Mouse (Mus musculus) embryonic facial prominence, embryonic 11.5 days (tissue): ENCODE results near the gene Hbq1a. TPM values are rescaled to one million over a fixed set of nuclear protein-coding genes. Genes with fewer than 3 reads are reported as not detected.
"Not testable (repeated sequence)": the region's sequence is repeated elsewhere in the genome, so short reads cannot be mapped to it uniquely, and the experiment has no call there.

ENCODE experiments used
- ATAC-seq: fragments of 200-750 bp; cut with Nextera tagmentation; replicated peaks from 2 replicates; pipeline ENCODE4 v1.8.0; 2017; ENCODE audit warnings: low read depth; ENCODE audit not compliant: insufficient number of reproducible peaks, low FRiP score, low TSS enrichment
- DNase-seq: peaks from one replicate; pipeline ENCODE4 v3.0.0-alpha.2; 2015; ENCODE audit warnings: low spot score
- H3K27ac ChIP-seq: fragments of 300-500 bp; sonication (generic); replicated peaks from 2 replicates; pipeline ENCODE4 v1.5.1; 2014; ENCODE audit warnings: mild to moderate bottlenecking, low read depth, low read length, control low read depth
- H3K27me3 ChIP-seq: fragments of 300-500 bp; sonication (generic); 2 replicates; pipeline ENCODE4 v1.6.1; 2014; ENCODE audit warnings: mild to moderate bottlenecking, low read length, moderate library complexity, mixed read lengths; ENCODE audit not compliant: control insufficient read depth, insufficient read depth
- H3K36me3 ChIP-seq: fragments of 300-500 bp; sonication (generic); replicated peaks from 2 replicates; pipeline ENCODE4 v1.6.1; 2014; ENCODE audit warnings: low read depth, mild to moderate bottlenecking, low read length, moderate library complexity, mixed read lengths; ENCODE audit not compliant: control insufficient read depth, insufficient read depth
- H3K4me1 ChIP-seq: fragments of 300-500 bp; sonication (generic); 2 replicates; pipeline ENCODE4 v1.6.1; 2014; ENCODE audit warnings: low read length, mixed read lengths; ENCODE audit not compliant: control insufficient read depth, insufficient read depth
- H3K4me2 ChIP-seq: fragments of 300-500 bp; sonication (generic); 2 replicates; pipeline ENCODE4 v1.6.1; 2014; ENCODE audit warnings: low read depth, mild to moderate bottlenecking, control low read depth, low read length, moderate library complexity
- H3K4me3 ChIP-seq: fragments of 300-500 bp; sonication (generic); 2 replicates; pipeline ENCODE4 v1.5.1; 2014; ENCODE audit warnings: low read depth, low read length, control low read depth
- H3K9ac ChIP-seq: fragments of 300-500 bp; sonication (generic); replicated peaks from 2 replicates; pipeline ENCODE4 v1.6.1; 2014; ENCODE audit warnings: mild to moderate bottlenecking, control low read depth, low read length
- H3K9me3 ChIP-seq: fragments of 300-500 bp; sonication (generic); replicated peaks from 2 replicates; pipeline ENCODE4 v1.6.1; 2016; ENCODE audit warnings: mild to moderate bottlenecking, low read length, inconsistent platforms, mixed read lengths; ENCODE audit not compliant: control insufficient read depth
- WGBS: fragments of 180-500 bp; shearing (Covaris S2); extraction: QIAGEN DNeasy Blood & Tissue Kit; methylation state at CpG from one replicate; pipeline ENCODE4 v1.1.7; 2014; 5-methylcytosine and 5-hydroxymethylcytosine counted together
- polyA plus RNA-seq: library from polyadenylated mRNA; unstranded; fragments of >200 nt; fragmentation: Nextera tagmentation; extraction: Ambion mirVana; gene quantifications from 2 replicates; pipeline ENCODE4 v1.2.1, GENCODE M21; 2014

Gene Hbq1a
- 0.50 TPM in 1 of 2 replicates, not detected in the other for polyA plus RNA-seq

DNA sequence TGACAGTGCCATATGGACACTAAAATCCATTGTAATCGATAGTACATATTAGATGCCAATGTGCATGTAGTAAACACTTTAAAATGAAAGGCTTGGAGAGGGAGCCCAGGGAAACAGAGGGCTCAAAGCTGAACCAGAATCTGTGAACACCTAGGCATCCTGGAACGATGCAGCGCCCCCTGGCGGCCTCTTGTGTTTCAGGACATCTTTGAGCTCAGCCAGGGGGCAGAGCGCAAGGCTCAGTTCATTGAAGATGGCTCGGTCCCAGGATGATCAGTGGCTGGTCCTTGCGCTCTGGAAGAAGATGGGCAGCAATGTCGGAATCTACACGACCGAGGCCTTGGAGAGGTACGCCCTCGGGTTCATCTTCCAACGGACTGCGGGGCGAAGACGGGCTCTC, at the start of gene Hbq1a:
Gene Hbq1a, plus strand, starts transcription at position 205 of the 400 bp plus-strand sequence.
- H3K4me3 ChIP-seq, H3K9me3 ChIP-seq, H3K4me1 ChIP-seq, ATAC-seq, H3K27ac ChIP-seq, H3K27me3 ChIP-seq, H3K9ac ChIP-seq, H3K36me3 ChIP-seq: not testable (repeated sequence)
- DNase-seq: peak; percentile 61
- WGBS: 6% methylated on average over 16 of the region's 16 CpGs
- H3K4me2 ChIP-seq: peak within 1 kb of the TSS; percentile 30

DNA sequence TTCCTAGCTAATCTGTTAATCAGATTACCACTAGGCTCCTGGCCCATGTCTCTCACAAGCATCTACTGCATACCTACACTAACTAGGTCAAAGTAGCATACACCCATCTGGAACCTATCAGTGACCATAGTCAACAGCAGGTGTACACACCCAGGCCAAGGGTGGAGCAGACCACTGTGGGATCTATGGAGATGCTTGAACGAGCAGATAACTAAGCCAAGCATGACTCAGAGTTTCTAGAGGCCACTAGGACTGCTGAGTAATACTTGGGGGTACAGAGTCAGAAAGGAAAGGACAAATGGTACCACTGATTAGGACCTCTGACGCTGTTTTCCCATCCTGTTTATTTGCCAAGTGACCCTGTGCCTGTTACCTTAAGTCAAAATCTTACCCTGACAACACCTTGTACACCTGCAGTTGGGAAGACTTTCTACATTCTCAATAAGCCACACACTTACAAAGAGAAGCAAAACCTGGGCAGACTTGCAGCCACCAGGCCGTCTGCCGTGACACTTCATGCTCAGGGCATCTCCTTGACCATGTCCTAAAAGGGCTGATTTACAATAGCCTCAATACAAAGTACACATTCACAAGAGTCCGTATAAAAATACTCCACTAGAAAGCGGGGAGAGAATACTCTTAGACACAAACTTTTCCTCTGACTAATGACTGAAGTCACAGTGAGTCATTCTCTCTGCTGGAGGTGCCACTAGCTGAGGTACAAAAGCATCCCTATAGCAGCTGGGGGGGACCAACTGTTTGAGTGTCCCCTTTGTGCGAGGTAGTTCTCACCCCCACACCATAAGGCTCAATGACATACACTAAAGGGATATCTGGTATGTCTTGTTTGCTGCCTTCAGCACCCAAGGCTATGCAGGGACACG, 48.7 kb upstream of the Hbq1a start:
- ATAC-seq (0 out of 2 replicates have a peak, but pooled peaks have one; percentile 52), DNase-seq (no peak)
- Histone ChIP-seq H3K9me3 (no peaks in the 10 kb centered on the region), H3K36me3 (no peaks in the 10 kb centered on the region; the same call in none of the 2 replicates), H3K4me1 (no peaks in the 10 kb centered on the region), H3K4me2 (no peak overlapping the region), H3K9ac (no peak overlapping the region), H3K4me3 (no peak overlapping the region), H3K27me3 (no peaks in the 10 kb centered on the region), H3K27ac (no peak overlapping the region)
- 87% methylated on average over 8 of the region's 8 CpGs for WGBS

DNA sequence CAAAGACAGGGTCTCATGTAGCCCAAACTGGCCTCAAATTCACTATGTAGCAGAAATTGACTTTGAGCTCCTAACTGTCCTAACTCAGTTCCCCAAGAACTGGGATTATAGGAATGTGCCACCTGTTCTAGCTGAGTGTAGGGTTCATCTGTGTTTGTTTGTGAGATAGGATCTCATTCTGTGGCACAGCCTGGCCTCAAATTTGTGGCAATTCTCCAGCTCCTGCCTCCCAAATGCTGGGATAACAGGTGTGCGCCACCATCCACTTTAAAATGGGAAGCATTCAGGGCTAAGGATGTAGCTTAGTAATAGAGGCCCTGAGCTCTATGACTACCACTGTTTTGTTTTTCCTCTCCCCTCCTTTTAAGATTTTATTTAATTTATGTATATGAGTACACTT, 46.7 kb upstream of the Hbq1a start:
- no peak for ATAC-seq
- Histone ChIP-seq H3K27me3 (no peaks in the 10 kb centered on the region), H3K9ac (no peak overlapping the region), H3K4me1 (no peaks in the 10 kb centered on the region), H3K4me2 (no peak overlapping the region), H3K4me3 (no peak overlapping the region), H3K36me3 (no peaks in the 10 kb centered on the region; the same call in none of the 2 replicates), H3K9me3 (no peaks in the 10 kb centered on the region), H3K27ac (no peak overlapping the region)
- WGBS: 90% methylated on average over 1 of the region's 1 CpGs
- no peak for DNase-seq

DNA sequence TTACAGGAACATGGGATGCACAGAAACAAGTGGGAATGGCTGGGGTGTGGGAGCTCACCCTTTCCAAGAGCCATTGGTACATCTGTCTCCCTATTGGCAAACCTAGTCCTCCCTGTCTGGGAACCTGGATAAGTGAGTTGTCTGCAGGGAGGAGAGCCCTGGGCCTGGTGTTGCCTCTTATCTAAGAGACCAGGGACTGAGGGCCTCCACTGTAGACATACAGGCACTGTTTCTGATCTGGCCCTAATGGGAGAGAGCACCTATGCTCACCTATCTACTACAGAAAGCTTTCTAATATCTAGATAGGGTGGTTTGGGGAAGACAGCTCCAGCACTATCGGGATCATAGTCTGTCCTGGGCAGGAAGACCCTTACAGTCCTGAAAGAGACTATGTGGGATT, 43.7 kb upstream of the Hbq1a start:
- 92% methylated on average over 1 of the region's 1 CpGs for WGBS
- H3K36me3 ChIP-seq: no peaks in the 10 kb centered on the region; the same call in none of the 2 replicates

DNA sequence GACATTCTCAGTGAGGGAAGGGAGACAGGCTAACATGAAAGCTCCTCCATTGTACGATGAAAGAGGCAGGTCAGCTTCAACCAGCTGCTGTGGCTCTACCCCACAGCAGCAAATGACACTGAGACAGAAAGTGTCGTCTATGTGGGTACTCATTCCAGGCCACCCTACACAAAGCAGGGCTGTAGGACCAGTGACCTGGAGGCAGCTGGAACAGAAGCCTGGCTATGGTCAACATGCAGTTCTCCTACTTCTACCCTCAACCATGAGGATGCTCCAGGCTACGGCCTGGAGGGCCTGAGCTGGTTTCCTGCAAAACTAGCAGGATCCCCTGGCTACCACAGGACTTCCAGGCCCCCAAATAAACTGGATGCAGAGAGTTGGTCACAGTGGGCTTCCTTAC, 43.3 kb upstream of the Hbq1a start:
- no peaks in the 10 kb centered on the region for H3K4me1 ChIP-seq
- no peak overlapping the region for H3K4me3 ChIP-seq
- H3K27ac ChIP-seq: no peak overlapping the region
- 94% methylated on average over 3 of the region's 3 CpGs for WGBS
- no peaks in the 10 kb centered on the region; the same call in none of the 2 replicates for H3K36me3 ChIP-seq
- H3K27me3 ChIP-seq: no peaks in the 10 kb centered on the region
- no peaks in the 10 kb centered on the region for H3K9me3 ChIP-seq
- ATAC-seq: no peak
- no peak overlapping the region for H3K9ac ChIP-seq
- DNase-seq: no peak
- no peak overlapping the region for H3K4me2 ChIP-seq

More for the DNA sequence above, 43.7 kb upstream of the Hbq1a start:
- DNase-seq (no peak), ATAC-seq (no peak)
- H3K4me2 ChIP-seq: no peak overlapping the region
- H3K27me3 ChIP-seq: no peaks in the 10 kb centered on the region
- no peaks in the 10 kb centered on the region for H3K4me1 ChIP-seq
- H3K9me3 ChIP-seq: no peaks in the 10 kb centered on the region
- H3K4me3 ChIP-seq: no peak overlapping the region
- no peak overlapping the region for H3K27ac ChIP-seq
- no peak overlapping the region for H3K9ac ChIP-seq

DNA sequence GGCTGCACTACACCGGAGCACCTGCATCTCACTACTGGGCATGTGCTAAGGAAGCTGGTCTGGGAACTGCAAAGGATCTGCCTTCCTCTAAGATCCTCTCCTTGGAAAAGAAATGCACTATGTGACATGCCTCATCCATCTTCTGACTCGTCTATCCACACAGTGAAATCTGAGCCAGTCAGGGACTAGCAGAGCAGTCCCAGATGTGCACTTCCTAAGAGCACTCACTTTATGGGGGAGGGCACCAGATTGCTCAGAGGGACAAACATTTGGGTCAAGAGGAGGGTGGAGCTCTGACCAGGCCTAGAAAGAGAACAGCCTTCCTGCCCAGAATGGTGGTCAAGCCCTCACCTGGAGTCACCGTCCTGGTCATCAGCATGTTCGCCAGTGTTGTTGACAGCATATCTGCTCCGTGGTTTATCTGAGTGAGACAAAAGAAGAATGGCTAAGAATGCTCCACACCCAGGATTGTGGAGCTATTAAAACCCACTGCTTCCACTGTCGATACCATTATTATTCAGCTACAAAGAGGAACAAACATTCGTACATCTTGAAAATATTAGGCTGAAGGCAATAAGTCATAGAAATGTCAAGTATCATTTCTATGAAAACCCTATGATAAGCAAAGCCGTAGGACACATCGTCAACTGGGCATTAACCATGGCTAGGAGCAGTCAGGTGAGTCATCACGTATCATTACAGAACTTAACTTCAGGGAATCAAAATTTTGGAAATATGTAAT, 37.0 kb upstream of the Hbq1a start:
- H3K27ac ChIP-seq: no peak overlapping the region
- no peak overlapping the region for H3K9ac ChIP-seq
- no peaks in the 10 kb centered on the region for H3K27me3 ChIP-seq
- WGBS: 74% methylated on average over 10 of the region's 10 CpGs
- no peak for DNase-seq
- ATAC-seq: no peak
- no peak overlapping the region for H3K4me3 ChIP-seq
- H3K4me2 ChIP-seq: no peak overlapping the region
- no peaks in the 10 kb centered on the region; the same call in 1 of the 2 replicates for H3K36me3 ChIP-seq
- no peaks in the 10 kb centered on the region for H3K4me1 ChIP-seq
- H3K9me3 ChIP-seq: no peaks in the 10 kb centered on the region

DNA sequence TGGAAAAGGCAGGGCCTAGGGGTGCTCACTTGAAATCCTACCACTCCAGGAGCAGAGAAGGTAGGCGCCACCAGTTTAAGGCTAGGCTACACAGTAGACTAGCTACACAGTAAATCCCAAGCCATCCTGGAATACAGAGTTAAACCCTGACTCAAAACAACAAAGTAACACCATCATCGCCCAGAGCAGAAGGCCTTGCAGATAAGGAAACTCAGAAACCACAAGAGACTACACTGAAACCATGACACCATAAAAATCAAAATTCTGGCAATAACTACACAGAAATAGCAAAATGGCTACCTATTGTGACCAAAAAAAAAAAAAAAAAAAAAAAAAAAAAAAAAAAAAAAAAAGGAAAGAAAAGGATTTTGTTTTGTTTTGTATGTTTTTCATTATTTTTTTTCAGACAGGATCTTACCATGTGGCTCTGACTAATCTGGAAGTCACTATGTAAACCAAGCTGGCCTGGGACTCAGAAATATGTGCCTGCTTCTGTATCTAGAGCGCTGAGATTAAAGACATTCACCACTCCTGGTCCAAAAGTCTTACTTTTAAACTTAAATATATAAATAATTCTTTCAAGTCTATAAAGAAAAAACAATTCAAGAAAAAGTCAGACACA, 34.6 kb upstream of the Hbq1a start:
- ATAC-seq (no peak), DNase-seq (no peak)
- Histone ChIP-seq H3K36me3 (no peaks in the 10 kb centered on the region; the same call in 1 of the 2 replicates), H3K9me3 (no peaks in the 10 kb centered on the region), H3K4me1 (no peaks in the 10 kb centered on the region), H3K4me2 (no peak overlapping the region), H3K27me3 (no peaks in the 10 kb centered on the region), H3K4me3 (no peak overlapping the region), H3K27ac (no peak overlapping the region), H3K9ac (no peak overlapping the region)
- 92% methylated on average over 3 of the region's 3 CpGs for WGBS
